Mouse (Mus musculus) frontal cortex, adult (tissue): ENCODE results near the gene Odaph.
"Not testable (repeated sequence)": the region's sequence is repeated elsewhere in the genome, so short reads cannot be mapped to it uniquely, and the experiment has no call there.

Source experiments
- ATAC-seq: cut with Nextera tagmentation; 2 replicates; pipeline ENCODE4 v1.9.2; 2017; ENCODE audit warnings: mild to moderate bottlenecking, moderate library complexity, mixed read lengths; ENCODE audit not compliant: low TSS enrichment

Gene Odaph

DNA sequence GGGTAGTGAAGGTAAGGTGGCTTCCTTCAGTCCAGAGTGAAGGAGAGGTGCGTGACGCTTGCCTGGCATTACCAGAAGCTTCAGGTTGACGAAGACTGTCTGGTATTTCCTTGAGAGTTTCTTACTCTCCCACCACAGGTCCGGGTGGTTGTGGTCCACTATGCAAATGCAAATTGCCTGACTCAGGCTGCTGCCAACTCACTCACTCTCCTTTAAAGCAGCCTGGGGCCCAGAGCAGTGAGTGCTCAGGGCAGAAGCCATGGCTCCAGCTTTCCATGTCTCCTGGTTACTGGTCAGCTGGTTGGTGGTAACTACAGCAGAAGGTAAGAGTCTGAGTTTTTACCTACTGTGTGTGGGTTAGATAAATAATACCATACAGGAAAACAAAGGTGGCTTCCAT is at the start of gene Odaph:
Gene Odaph (plus strand): TSS at position 240 of the 400 bp plus-strand sequence.
- no peak for ATAC-seq

DNA sequence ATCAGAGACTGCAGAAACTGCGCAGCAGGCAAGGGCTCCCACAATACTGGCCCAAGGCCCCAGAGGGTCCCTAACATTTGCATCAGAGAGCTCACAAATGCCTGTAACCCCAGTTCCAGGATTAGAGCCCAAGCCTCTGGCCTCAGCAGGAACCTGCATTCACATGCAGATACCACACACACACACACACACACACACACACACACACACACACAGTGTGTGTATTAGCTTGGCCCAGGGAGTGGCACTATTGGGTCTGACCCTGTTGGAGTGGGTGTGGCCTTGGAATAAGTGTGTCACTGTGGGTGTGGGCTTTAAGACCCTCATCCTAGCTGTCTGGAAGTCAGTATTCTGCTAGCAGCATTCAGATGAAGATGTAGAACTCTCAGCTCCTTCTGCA is 41.7 kb upstream of the Odaph start:
- ATAC-seq, result not testable (repeated sequence)

DNA sequence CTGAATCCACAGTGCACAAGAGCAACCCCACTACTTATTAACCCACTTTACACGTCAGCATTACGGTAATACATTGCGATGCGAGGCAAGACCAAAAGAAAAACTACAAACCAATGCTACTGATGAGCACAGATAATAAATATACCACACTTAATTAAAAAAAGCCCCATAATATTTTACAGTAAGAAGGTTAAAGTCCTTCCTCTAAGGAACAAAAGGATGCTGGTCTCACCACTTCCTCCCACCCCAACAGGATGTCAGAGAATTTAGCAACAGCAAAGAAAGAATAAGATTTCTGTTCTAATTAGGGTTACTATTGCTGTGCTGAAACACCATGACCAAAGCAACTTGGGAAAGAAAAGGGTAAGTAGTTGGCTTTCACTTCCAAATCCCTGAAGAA is 40.3 kb upstream of the Odaph start:
- no peak for ATAC-seq

DNA sequence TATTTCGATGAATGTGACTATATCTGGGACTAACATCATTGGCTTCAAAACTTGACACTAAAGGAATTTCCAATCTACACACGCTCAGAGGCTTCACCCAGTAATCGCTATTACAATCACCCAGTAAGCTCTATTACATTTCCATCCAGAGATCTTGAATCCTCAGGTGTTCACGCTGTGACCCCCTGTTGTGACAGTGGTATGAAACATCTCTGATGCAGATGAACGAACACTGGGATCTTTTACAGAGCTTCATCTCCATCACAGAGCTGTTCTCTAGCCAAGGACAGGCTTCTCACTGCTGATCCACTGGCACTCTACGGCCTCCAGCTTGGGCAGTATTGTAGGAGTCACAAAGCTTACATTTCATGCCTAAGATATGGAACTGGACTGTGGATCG is 37.8 kb upstream of the Odaph start:
- ATAC-seq, result no peak

DNA sequence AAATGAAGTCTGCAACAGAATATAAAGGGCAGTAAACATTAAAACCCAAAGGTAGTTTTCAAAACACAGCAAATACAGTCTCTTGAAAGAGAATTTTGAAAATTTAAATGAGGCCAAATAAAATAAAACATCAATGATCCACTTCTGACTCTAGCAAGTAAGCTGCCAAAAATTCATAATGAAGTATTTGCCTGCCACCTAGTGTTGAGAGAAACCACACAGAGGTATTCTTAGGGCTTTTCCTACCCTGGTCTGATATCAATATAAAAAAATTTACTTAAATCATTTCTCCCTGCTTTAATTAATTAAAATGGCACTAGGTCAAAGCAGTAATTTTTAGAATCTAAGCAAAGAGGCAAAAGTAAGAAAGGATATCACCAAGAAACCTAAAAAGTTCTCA is 35.9 kb upstream of the Odaph start:
- peak; percentile 55; the same call in 1 of the 2 replicates for ATAC-seq

DNA sequence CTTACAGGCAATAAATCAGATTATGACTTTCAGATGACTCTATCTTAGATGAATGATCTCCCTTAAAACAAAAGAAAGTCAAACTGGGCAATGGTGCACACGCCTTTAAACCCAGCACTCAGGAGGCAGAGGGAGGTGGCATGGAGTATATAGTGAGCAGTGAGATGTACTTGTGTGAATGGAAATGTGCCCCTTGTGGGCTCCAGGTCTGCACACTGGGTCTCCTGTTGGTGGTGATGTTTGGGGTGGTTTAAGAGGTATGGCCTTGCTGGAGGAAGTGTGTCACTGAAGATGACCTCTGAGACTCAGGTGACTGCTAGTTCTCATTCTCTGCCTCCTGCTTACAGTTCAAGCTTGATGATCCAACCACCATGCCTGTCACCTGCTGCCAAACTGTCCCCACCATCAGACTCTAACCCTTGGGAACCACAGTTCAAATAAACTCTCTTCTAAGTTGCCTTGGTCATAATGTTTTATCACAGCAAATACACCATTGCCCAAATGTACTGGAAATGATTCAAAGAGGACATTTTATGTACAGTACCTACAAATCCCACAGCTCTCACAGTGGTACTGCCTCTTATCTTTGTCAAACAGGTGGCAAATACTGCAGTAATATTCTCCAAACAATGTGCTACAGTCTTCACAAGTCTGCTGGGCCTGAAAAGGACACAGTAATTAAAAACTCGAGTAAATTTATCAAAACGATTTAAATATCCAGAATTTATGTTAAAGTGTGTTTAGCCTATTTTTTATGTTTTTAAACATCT is 30.1 kb upstream of the Odaph start:
- ATAC-seq, result no peak

DNA sequence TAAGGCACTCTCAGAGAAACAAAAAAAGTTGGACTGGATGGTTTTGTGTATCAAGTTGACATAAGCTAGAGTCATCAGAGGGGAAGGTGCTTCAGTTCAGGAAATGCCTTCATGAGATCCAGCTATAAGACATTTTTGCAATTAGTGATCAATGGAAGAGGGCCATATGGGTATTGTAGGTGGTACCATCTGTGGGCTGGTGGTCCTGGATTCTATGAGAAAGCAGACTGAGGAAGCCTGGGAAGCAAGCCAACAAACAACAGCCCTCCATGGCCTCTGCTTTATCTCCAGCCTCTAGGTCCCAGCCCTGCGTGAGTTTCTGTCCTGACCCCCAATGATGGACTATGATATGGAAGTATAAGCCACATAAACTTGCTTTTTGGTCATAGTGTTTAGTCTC is 28.2 kb upstream of the Odaph start:
- no peak for ATAC-seq

DNA sequence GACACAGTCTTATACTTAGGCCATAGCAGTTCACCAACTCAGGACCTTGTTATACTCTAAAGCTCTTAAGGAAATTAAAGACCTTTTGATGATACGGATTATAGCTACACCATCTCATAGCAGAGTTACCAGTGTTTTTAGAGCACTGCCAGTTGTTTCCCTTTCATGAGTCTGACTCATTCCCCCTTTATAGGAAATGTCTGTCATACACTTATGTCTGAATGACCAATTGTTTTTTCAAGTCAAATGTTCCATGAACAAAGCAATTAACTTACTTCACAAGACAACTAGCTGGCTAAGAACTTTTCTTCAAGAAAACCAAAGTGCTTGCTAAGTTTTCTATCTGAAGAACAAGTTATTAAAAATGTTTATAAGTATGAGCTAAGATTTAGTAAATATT is 27.3 kb upstream of the Odaph start:
- no peak for ATAC-seq

DNA sequence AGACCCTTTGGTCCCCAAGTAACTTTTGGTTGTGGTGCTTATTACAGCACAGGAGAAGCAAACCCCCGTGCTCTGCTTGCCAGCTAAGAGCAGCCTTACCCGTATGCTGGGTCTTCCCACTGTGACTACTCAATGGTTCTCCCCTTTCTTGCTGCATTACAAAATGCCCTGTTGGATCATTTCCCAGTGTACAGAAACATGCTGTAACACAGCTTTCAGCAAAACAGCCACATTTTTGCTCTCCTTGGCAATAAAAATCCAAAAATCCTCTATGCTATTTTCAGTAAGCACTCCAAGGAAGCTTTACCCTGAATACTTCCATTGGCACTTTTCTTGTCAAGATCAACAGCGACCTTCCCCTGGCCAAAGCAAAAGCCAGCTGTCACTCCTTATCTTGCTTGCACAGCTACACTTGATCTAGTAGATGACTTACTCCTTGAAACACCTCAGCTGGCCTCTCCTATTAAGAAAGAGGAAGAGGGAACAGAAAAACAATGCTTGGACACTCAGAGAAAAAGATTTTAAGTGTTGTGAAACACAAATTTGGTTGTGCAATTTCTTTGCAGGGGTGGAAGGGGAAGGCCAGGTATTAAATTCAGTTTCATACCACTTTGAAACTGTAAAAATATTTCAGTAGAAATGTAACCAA is 26.5 kb upstream of the Odaph start:
- peak; percentile 16; the same call in 1 of the 2 replicates for ATAC-seq

DNA sequence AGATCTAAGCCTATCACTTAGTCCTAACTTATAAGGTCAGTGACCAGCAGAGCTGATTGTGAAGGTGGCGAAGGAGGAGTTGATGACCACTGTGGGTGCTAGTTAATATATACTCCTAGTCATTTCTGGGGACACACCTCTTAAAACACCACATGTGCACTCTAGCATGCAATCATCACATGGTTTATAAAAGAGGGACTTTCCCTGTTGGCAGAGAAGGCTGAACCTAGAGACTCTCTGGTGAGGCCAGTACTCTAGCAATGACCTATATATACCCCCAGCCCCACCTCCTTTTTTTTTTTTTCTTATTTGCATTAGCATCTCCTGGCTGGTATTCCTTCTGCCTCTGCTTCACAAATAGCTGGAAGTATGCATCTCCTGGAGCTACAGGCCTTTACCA is 25.9 kb upstream of the Odaph start:
- no peak for ATAC-seq

DNA sequence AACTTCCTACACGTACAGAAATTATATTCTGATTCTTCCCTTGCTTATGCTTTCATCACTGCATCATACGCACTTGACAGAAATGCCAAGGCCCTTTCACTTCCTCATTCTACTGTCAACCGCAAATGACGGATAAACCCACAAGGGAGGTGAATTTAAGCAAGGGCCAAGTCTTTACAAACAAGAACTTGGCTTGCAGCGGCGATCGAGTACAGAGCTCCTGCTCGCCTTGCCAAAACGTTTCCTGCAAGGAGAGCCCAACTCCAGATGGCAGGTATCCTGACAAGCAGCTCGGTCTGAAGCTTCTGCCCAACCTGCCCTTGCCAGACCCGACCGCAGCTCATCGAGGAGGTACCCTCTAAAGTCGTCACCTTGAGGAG is 25.0 kb upstream of the Odaph start:
- ATAC-seq, result no peak

DNA sequence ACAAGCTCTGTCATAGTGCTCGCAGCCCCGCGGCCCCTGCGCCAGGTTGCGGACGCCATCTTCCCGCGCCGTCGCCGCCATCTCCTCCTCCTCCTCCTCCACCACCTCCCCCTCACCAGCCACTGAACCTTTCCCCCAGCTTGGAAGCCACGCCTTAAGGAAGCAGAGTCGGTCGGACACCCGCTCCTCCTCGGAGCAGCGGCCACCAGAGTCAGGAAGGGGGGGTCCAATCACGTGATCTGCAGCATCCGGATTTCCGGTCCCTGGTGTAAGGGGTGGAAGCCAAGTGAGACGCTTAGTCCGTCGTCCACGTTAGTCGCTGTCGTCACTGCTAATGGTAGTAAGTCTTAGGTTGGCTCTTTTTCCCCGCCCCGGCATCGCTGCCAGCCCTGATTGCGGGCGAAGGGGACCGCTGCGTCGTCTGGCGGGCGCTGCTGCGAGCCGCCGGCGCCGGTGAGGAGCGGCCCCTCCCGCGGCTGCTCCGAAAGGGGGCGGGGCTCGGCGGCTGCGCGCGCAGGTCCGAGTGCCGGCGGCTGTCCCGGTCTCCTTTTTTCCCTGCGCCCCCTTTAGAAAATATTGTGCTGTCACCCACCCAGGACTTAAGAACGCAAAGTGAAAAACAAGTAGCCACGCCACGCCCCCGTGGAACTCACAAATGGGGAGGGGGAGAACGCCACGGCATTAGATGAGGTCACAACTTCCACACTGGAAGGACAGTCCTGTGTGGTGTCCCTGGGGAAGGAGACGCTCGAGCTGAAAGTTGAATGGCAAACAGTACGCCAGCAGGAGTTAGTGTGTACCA is 24.4 kb upstream of the Odaph start, which contains the start of gene Rchy1:
Gene Rchy1 (minus strand): TSS at position 430 of the 802 bp plus-strand sequence.
- ATAC-seq, result peak; percentile 93

DNA sequence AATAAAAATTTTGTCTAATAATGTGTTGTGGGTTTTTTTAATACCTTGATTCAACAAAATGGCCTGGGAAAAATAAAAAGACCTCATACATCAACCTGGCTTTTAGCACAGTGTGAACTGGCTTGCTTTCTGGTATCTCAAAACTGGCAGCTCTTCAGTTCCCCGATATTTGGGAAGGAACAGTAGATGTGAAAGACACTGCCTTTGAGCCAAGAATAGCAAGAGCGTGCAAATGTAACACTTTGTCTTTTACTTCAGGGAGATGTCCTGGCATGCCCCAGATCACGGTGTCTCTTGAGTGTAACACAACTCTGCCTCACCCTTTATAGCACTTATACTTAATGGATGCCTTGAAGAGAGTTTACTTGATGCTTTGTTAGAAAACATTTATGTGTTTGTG is 15.2 kb upstream of the Odaph start:
- ATAC-seq, result no peak

DNA sequence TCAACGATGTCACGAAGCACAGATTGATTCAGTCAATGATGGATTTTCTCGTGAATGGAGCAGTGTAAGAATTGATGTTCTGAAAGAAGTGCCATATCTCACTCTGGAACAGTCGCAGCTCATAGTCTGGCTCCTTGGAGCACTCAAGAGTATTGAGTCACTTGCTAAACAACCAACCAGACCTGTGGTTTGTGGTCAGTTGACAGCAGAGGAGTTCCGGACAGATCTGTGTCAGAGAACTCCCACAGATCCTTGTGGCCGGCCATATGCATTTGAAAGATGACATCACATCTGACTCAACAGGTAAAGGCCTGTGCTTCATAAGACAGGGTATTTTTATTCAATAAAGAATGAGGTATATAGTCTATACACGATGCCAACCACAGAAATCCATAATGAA is 13.3 kb upstream of the Odaph start:
- ATAC-seq, result no peak

DNA sequence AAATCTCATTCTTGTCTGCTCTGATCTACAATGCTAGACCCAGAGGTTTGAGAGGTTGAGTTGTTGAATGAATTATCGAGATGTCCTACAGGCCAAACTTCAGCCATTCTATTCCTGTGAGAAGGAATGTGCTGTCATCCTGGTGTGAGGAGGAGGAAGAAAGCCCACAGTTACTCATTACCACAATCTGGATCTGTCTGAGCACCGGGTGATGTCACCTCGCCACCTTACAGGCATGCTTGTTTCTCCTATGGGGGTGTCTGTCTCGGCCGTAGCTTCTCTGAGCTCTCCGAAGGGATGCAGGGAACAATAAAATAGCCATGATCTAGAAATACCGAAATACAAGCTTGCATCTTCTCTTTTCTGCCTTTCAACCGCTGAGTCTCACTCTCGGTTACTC is 11.5 kb upstream of the Odaph start:
- ATAC-seq, result peak; percentile 79

DNA sequence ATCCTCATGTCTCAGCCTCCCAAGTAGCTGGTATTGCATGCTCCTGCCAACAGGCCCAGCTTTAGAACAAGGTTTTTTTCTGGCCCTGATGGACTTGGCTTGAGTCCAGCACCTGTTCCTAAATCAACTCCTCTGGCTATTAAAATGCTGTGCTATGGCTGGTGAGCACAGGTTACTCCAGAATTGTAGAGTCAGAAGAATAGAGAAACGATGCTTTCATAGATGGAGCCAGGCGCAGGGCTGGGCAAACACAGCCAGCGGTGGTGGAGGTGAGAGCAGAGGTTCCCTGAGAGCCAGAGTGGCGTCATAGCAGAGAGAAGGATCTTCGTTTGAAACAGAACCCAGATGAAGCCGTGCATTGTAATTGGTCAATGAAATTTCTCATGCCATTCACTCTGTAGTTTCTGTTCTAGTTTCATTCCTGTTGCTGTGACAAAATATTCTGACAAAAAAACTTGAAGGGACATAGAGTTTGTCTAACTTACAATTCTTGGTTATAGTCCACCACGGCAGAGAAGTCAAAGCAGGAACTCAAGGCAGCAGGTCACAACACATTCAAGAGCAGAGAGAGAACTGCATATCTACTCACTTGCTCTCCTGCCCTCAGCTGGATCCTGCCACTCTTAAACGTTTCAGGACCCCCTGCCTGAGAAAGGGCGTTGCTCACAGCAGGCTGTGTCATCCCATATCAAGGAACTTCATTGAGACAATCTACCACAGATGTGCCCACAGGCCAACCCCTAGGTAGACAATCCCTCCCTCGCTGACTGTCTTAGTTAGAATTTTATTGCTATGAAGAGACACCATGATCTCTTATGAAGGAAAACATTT is 10.5 kb upstream of the Odaph start:
- ATAC-seq, result no peak

DNA sequence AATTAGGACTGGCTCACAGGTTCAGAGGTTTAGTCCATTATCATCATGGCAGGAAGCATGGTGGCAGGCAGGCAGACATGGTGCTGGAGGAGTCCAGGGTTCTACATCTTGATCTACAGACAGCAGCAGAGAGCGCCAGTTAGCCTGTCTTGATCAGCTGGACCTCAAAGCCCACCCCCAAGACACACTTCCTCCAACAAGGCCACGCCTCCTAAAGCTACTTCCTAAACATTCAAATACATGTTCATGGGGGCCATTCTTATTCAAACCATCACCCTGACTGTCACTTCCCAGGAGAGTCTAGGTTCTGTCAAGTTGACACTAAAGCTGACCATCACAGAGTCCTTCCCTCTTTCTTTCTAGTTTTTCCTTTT is 9.9 kb upstream of the Odaph start:
- ATAC-seq, result no peak

DNA sequence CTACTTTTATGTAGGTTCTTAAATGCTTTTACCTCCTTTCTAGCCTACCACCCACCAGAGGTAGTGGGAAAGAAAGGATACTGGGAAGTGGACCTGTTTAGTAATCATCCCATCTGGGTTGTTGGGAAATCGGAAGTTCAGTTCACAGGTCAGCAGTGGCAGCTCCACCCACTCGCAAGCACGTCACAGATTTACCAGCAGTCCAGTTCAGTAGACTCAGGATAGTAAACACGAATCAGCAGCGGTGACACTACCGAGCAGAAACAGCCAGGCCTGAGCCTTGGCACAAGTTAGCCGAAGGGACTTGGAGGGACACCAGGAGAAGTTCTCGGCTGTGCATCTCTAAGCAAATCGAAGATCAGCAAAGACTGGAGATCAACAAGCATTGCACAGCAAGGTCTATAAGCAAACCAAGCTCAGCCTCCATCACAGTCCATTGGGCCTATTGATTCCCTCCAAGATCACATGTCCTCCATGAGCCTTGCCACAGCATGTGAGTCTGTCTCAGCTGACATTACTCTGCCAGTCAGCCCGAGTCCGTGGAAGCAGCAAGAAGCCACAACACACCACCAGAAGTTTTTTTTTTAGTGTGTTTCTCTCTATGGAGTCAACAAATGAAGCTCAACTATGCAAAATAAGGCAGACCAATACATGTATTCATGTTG is 6.0 kb upstream of the Odaph start:
- ATAC-seq, result no peak

DNA sequence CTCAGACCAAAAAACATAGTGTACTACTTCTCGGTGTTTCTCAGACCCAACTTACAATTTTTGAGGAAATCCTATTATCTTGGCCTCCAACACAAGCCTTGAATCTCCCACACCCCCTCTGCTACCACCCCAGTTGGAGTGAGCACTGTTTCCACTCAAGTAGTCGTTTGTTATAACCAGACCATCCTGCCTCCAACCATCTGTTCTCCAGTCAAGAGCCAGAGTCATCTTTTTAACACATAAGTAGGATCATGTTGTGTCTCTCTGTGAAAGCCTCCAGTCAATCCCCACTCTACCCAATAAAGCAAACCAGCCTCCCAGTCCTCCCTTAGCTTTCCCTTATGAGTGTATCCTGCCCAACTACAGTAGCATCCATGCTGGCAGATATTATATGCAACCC is 3.8 kb upstream of the Odaph start:
- peak; percentile 88 for ATAC-seq

DNA sequence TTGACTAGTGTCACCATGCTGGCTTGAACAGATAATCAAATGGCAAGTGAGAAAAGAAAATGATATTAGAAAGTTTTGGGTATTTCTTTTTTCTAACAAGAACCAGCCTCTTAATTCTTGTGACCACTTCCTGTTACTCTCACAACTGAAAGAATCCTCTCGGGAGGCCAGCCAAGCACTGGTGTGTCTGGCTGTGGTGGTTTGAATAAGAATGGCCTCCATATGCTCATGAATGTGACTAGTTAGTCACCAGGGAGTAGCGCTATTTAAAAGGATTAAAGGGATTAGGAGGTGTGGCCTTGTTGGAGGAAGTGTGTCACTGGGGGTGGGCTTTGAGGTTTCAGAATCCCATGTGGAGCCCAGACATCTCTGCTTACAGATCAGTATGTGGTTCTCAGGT is 1.6 kb upstream of the Odaph start:
- ATAC-seq, result no peak

DNA sequence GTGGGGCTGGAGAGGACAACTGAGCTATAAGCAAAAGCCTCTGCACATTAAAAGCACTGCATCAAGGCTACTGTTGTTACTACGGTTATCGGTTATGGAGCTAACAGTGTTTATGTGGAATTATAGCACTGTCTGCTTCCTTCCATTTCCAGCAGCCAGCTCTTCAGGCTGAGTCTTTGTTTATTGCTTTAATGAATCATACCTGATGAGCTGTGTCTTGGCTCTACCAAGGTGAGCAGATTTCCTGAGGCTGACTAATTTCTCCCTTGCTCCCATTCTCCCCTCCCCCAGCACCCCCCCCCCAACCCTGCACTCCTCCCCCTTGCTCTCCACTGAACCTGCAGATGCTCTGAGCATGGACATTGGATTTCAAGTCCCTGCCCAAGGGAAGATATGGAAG is 524 bp downstream of the Odaph start:
- ATAC-seq, result no peak
